In the genomic region with DNA sequence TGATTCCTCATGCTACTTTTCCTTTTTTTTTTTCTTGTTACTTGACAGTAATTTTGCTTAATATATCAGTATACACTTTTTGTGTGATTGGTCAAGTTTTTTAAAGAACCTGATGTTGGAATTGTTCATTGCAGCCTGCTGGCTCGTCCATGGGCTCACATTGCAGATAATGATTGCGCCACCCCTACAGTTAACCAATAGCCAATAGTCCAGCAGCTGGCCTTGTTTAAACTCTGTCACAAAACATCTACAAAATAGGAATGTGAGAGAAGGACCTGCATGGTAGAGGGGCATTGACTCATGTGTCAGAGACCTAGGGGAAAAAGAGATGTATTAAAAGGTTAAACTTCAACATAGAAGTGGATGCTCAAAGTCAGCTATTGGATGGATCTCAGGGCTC, we compare ENCODE assay signal across 18 mouse cellular contexts.
"Had no signal": no experiment of that assay in that cellular context is flagged by ENCODE, and none has a peak within 500 bp of the region (broad histone marks: within the 10 kb centered on the region; RNA-seq: fewer than 3 reads in every experiment).

No protein-coding gene starts in this region.

- H3K4me3 ChIP-seq: midbrain, embryonic 10.5 days; midbrain, embryonic 12.5 days; myocyte; neural tube, embryonic 13.5 days; neural tube, embryonic 15.5 days had no signal

- H3K27me3 ChIP-seq: midbrain, embryonic 12.5 days; neural tube, embryonic 13.5 days; neural tube, embryonic 15.5 days had no signal

- H3K4me2 ChIP-seq: lung, embryonic 14.5 days; midbrain, embryonic 12.5 days; neural tube, embryonic 13.5 days; neural tube, embryonic 15.5 days had no signal

- DNase-seq: lung, embryonic 14.5 days; lung, postnatal 10 days; lung, postnatal 4 days; midbrain, embryonic 14.5 days; retina, postnatal 1 day; right cerebral cortex, adult 18-20 months; right cerebral cortex, postnatal 25 days; right cerebral cortex, postnatal 4 days; spleen, adult 18-20 months; thymus, adult 18-20 months; thymus, postnatal 14 days; thymus, postnatal 36 days had no signal

- H3K4me1 ChIP-seq: midbrain, embryonic 10.5 days; midbrain, embryonic 12.5 days; neural tube, embryonic 13.5 days; neural tube, embryonic 15.5 days had no signal

- ATAC-seq: midbrain, embryonic 16.5 days had no signal

- H3K27ac ChIP-seq: midbrain, embryonic 10.5 days; midbrain, embryonic 12.5 days; neural tube, embryonic 13.5 days; neural tube, embryonic 15.5 days had no signal

- H3K9me3 ChIP-seq: midbrain, embryonic 10.5 days; midbrain, embryonic 12.5 days; neural tube, embryonic 13.5 days; neural tube, embryonic 15.5 days had no signal

- H3K36me3 ChIP-seq: midbrain, embryonic 10.5 days; midbrain, embryonic 12.5 days; neural tube, embryonic 13.5 days; neural tube, embryonic 15.5 days had no signal

- H3K9ac ChIP-seq: lung, embryonic 14.5 days; midbrain, embryonic 12.5 days; neural tube, embryonic 13.5 days; neural tube, embryonic 15.5 days had no signal
